Mouse (Mus musculus) R1 (cell line): ENCODE measurements around the gene Sept11.

Experiments used
- DNase-seq: peaks from one replicate; pipeline ENCODE4 v3.0.0-alpha.2; 2018; ENCODE audit warnings: low read depth, low spot score

The Sept11 gene

GRCm38 (mm10) chr5:93167919-93168516 lies 74.8 kb downstream of the Sept11 start:
- peak; percentile 61 for DNase-seq

- no peak for DNase-seq
Observed at GRCm38 (mm10) chr5:93168654-93169053, 75.4 kb downstream of the Sept11 start.

GRCm38 (mm10) chr5:93171420-93171819 lies 78.2 kb downstream of the Sept11 start:
- no peak for DNase-seq

GRCm38 (mm10) chr5:93172536-93172935 lies 79.3 kb downstream of the Sept11 start:
- DNase-seq, result no peak

GRCm38 (mm10) chr5:93174675-93175074 lies 81.4 kb downstream of the Sept11 start:
- DNase-seq, result no peak

GRCm38 (mm10) chr5:93178616-93179015 lies 85.4 kb downstream of the Sept11 start:
- DNase-seq, result no peak

GRCm38 (mm10) chr5:93180252-93180651 lies 87.0 kb downstream of the Sept11 start:
- peak; percentile 49 for DNase-seq

GRCm38 (mm10) chr5:93183311-93183710 lies 90.1 kb downstream of the Sept11 start:
- DNase-seq, result no peak

GRCm38 (mm10) chr5:93184548-93184947 lies 91.3 kb downstream of the Sept11 start:
- DNase-seq, result no peak

GRCm38 (mm10) chr5:93189607-93190006 lies 96.4 kb downstream of the Sept11 start:
- no peak for DNase-seq

GRCm38 (mm10) chr5:93190428-93190827 lies 97.2 kb downstream of the Sept11 start:
- DNase-seq, result no peak

- DNase-seq, result no peak
Observed at GRCm38 (mm10) chr5:93198232-93198631, 105.0 kb downstream of the Sept11 start.

GRCm38 (mm10) chr5:93201181-93201580 lies 107.9 kb downstream of the Sept11 start:
- DNase-seq, result no peak

- DNase-seq, result peak; percentile 47
Observed at GRCm38 (mm10) chr5:93205371-93206108, 112.3 kb downstream of the Sept11 start.

GRCm38 (mm10) chr5:93206109-93207005 lies 113.1 kb downstream of the Sept11 start, which contains the start of the genes Ccni and 2010109A12Rik:
TSS of gene Ccni (minus strand) at chr5:93206495.
TSS of gene 2010109A12Rik (plus strand) at chr5:93206518.
- DNase-seq, result peak; percentile 98

- no peak for DNase-seq
Observed at GRCm38 (mm10) chr5:93207006-93207348, 113.7 kb downstream of the Sept11 start.

- no peak for DNase-seq
Observed at GRCm38 (mm10) chr5:93207555-93207954, 114.3 kb downstream of the Sept11 start.

- no peak for DNase-seq
Observed at GRCm38 (mm10) chr5:93218375-93218774, 125.1 kb downstream of the Sept11 start.

GRCm38 (mm10) chr5:93221661-93222060 lies 128.4 kb downstream of the Sept11 start:
- DNase-seq, result no peak

GRCm38 (mm10) chr5:93224549-93224948 lies 131.3 kb downstream of the Sept11 start:
- no peak for DNase-seq
